8 mouse cellular contexts compared by ENCODE assay signal in genomic region chr5:137031076-137032032, GRCm38 (mm10). TPM values are rescaled to one million over a fixed set of nuclear protein-coding genes. Genes with fewer than 3 reads are reported as not detected.
DNase-seq lines count a peak whose midpoint lies in the region; ATAC-seq and TF ChIP-seq lines count a peak whose summit lies in the region.

No protein-coding gene starts in this region.

- TF ChIP-seq POLR2A in kidney, adult 2 months (IDR thresholded peaks at IDR 0.05; ENCODE audit: low read depth, low read length) = no peak
- TF ChIP-seq POLR2A in ES-Bruce4 (IDR thresholded peaks at IDR 0.05; ENCODE audit: insufficient read depth, low read length) = no peak

- peak overlapping the region; percentile 54 for H3K9ac ChIP-seq in ES-Bruce4 (ENCODE audit: low read depth, poor library complexity, severe bottlenecking)
- no peak overlapping the region for H3K9ac ChIP-seq in heart, embryonic 16.5 days (ENCODE audit: low read length)
- no peak overlapping the region; the same call in 1 of the 2 replicates for H3K9ac ChIP-seq in limb, embryonic 12.5 days (replicated peaks)

- TF ChIP-seq CTCF in kidney, adult 2 months (conservative IDR thresholded peaks at IDR 0.05; ENCODE audit: insufficient read depth, insufficient read length, low read depth, low read length) = no peak
- no peak for TF ChIP-seq CTCF in ES-Bruce4 (IDR thresholded peaks at IDR 0.05; ENCODE audit: low read depth, low read length)

- ATAC-seq in heart, embryonic 16.5 days (replicated peaks; ENCODE audit: extremely low read depth, insufficient read depth, low FRiP score) = no peak
- ATAC-seq in limb, embryonic 12.5 days (ENCODE audit: insufficient number of reproducible peaks, insufficient read depth, low FRiP score, low TSS enrichment, low read depth) = no peak
- ATAC-seq in frontal cortex, adult (ENCODE audit: low TSS enrichment) = no peak

- no peak for TF ChIP-seq EP300 in ES-Bruce4 (IDR thresholded peaks at IDR 0.05; ENCODE audit: insufficient read depth, low read depth, low read length)

- no peaks in the 10 kb centered on the region for H3K9me3 ChIP-seq in ES-Bruce4 (replicated peaks; ENCODE audit: control insufficient read depth, insufficient read depth, low read length, poor library complexity, severe bottlenecking)
- H3K9me3 ChIP-seq in heart, embryonic 16.5 days (replicated peaks; ENCODE audit: control insufficient read depth, low read length) = no peaks in the 10 kb centered on the region
- no peaks in the 10 kb centered on the region for H3K9me3 ChIP-seq in limb, embryonic 12.5 days

- 1% methylated on average over 78 of the region's 78 CpGs for WGBS in kidney, adult 2 months
- WGBS in heart, embryonic 16.5 days = 1% methylated on average over 78 of the region's 78 CpGs
- WGBS in limb, embryonic 12.5 days = 2% methylated on average over 78 of the region's 78 CpGs

- no peaks in the 10 kb centered on the region for H3K36me3 ChIP-seq in kidney, adult 2 months (ENCODE audit: control insufficient read depth, insufficient read depth, low read length)
- no peaks in the 10 kb centered on the region for H3K36me3 ChIP-seq in ES-Bruce4 (ENCODE audit: control insufficient read depth, insufficient read depth, low read length, poor library complexity, severe bottlenecking)
- no peaks in the 10 kb centered on the region for H3K36me3 ChIP-seq in heart, embryonic 16.5 days (ENCODE audit: control insufficient read depth, insufficient read depth)
- H3K36me3 ChIP-seq in limb, embryonic 12.5 days = peaks cover 16% of the 10 kb centered on the region

- H3K4me3 ChIP-seq in kidney, adult 2 months (ENCODE audit: insufficient read depth, low read depth, low read length) = peak overlapping the region; percentile 42; the same call in 1 of the 2 replicates
- H3K4me3 ChIP-seq in ES-Bruce4 (ENCODE audit: low read depth, low read length) = peak overlapping the region; percentile 85
- H3K4me3 ChIP-seq in heart, embryonic 16.5 days (ENCODE audit: low read length) = peak overlapping the region; percentile 54
- H3K4me3 ChIP-seq in limb, embryonic 12.5 days (replicated peaks) = peak overlapping the region; percentile 46

- peaks cover 8% of the 10 kb centered on the region; the same call in 1 of the 2 replicates for H3K4me1 ChIP-seq in kidney, adult 2 months (ENCODE audit: control insufficient read depth, insufficient read depth, low read length)
- no peaks in the 10 kb centered on the region for H3K4me1 ChIP-seq in ES-Bruce4 (ENCODE audit: control insufficient read depth, insufficient read depth, low read length)
- peaks cover 24% of the 10 kb centered on the region for H3K4me1 ChIP-seq in heart, embryonic 16.5 days (ENCODE audit: control insufficient read depth, insufficient read depth, low read length)
- peaks cover 39% of the 10 kb centered on the region for H3K4me1 ChIP-seq in limb, embryonic 12.5 days (replicated peaks)

- peaks cover 5% of the 10 kb centered on the region for H3K27me3 ChIP-seq in kidney, adult 2 months (replicated peaks; ENCODE audit: control insufficient read depth, insufficient read depth, low read length)
- peaks cover 8% of the 10 kb centered on the region; the same call in 1 of the 2 replicates for H3K27me3 ChIP-seq in ES-Bruce4 (ENCODE audit: control insufficient read depth, insufficient read depth, low read length, poor library complexity, severe bottlenecking)
- peaks cover 58% of the 10 kb centered on the region for H3K27me3 ChIP-seq in heart, embryonic 16.5 days (ENCODE audit: control insufficient read depth, insufficient read depth, low read length)
- peaks cover 85% of the 10 kb centered on the region for H3K27me3 ChIP-seq in limb, embryonic 12.5 days

- peak overlapping the region; percentile 94 for H3K4me2 ChIP-seq in heart, embryonic 16.5 days (ENCODE audit: low read depth, low read length)
- peak overlapping the region; percentile 99 for H3K4me2 ChIP-seq in limb, embryonic 12.5 days

- no peak overlapping the region for H3K27ac ChIP-seq in kidney, adult 2 months (ENCODE audit: insufficient read depth, low read depth, low read length)
- no peak overlapping the region for H3K27ac ChIP-seq in ES-Bruce4 (ENCODE audit: insufficient read depth, low read length)
- H3K27ac ChIP-seq in heart, embryonic 16.5 days (ENCODE audit: low read length) = no peak overlapping the region
- H3K27ac ChIP-seq in limb, embryonic 12.5 days = no peak overlapping the region

- DNase-seq in kidney, adult 2 months = peak; percentile 26
- no peak for DNase-seq in kidney, adult 11 months
- peak; percentile 35 for DNase-seq in brain, adult 2 months (ENCODE audit: low read depth, low spot score)
- peak; percentile 30 for DNase-seq in naive thymus-derived CD4-positive, alpha-beta T cell, adult 2 months (ENCODE audit: low read depth)

RNA-seq across cellular contexts. Expression of gene Vgf, which starts 5.2 kb away (rescaled TPM):
- 0.03 and 0.08 TPM in 2 replicates for polyA plus RNA-seq in kidney, adult 2 months (2012; rRNA removed)
- 3.7 and 5.7 TPM in 2 replicates for polyA plus RNA-seq in ES-Bruce4 (2011; ENCODE audit: insufficient read depth, insufficient read length, low read depth, missing spikeins)
- 0.09 TPM in 1 of 2 replicates, not detected in the other for polyA plus RNA-seq in heart, embryonic 16.5 days (2015; fragmentation: Nextera tagmentation; extraction: Ambion mirVana)
- 0.09 and 0.25 TPM in 2 replicates for polyA plus RNA-seq in limb, embryonic 12.5 days (2016; fragmentation: Nextera tagmentation; extraction: Ambion mirVana)

RNA-seq across cellular contexts. Expression of gene Ap1s1, which starts 14.6 kb away (rescaled TPM):
- 57.7 and 67.0 TPM in 2 replicates for polyA plus RNA-seq in kidney, adult 2 months (2012; rRNA removed)
- 68.6 and 78.9 TPM in 2 replicates for polyA plus RNA-seq in ES-Bruce4 (2011; ENCODE audit: insufficient read depth, insufficient read length, low read depth, missing spikeins)
- 133 and 148 TPM in 2 replicates for polyA plus RNA-seq in heart, embryonic 16.5 days (2015; fragmentation: Nextera tagmentation; extraction: Ambion mirVana)
- polyA plus RNA-seq in limb, embryonic 12.5 days (2016; fragmentation: Nextera tagmentation; extraction: Ambion mirVana) = 150 and 153 TPM in 2 replicates

RNA-seq across cellular contexts. Expression of gene Serpine1, which starts 40.7 kb away (rescaled TPM):
- polyA plus RNA-seq in kidney, adult 2 months (2012; rRNA removed) = 1.1 and 2.1 TPM in 2 replicates
- polyA plus RNA-seq in ES-Bruce4 (2011; ENCODE audit: insufficient read depth, insufficient read length, low read depth, missing spikeins) = 32.8 and 33.4 TPM in 2 replicates
- polyA plus RNA-seq in heart, embryonic 16.5 days (2015; fragmentation: Nextera tagmentation; extraction: Ambion mirVana) = 1.1 and 1.3 TPM in 2 replicates
- polyA plus RNA-seq in limb, embryonic 12.5 days (2016; fragmentation: Nextera tagmentation; extraction: Ambion mirVana) = 0.38 and 0.44 TPM in 2 replicates

RNA-seq across cellular contexts. Expression of gene Znhit1, which starts 43.5 kb away (rescaled TPM):
- polyA plus RNA-seq in kidney, adult 2 months (2012; rRNA removed) = 99.7 and 105 TPM in 2 replicates
- polyA plus RNA-seq in ES-Bruce4 (2011; ENCODE audit: insufficient read depth, insufficient read length, low read depth, missing spikeins) = 26.6 and 27.0 TPM in 2 replicates
- polyA plus RNA-seq in heart, embryonic 16.5 days (2015; fragmentation: Nextera tagmentation; extraction: Ambion mirVana) = 74.4 and 80.5 TPM in 2 replicates
- 109 and 116 TPM in 2 replicates for polyA plus RNA-seq in limb, embryonic 12.5 days (2016; fragmentation: Nextera tagmentation; extraction: Ambion mirVana)

RNA-seq across cellular contexts. Expression of gene Plod3, which starts 44.5 kb away (rescaled TPM):
- polyA plus RNA-seq in kidney, adult 2 months (2012; rRNA removed) = 44.0 and 46.9 TPM in 2 replicates
- polyA plus RNA-seq in ES-Bruce4 (2011; ENCODE audit: insufficient read depth, insufficient read length, low read depth, missing spikeins) = 29.3 and 33.9 TPM in 2 replicates
- polyA plus RNA-seq in heart, embryonic 16.5 days (2015; fragmentation: Nextera tagmentation; extraction: Ambion mirVana) = 42.2 and 46.2 TPM in 2 replicates
- 39.5 and 42.3 TPM in 2 replicates for polyA plus RNA-seq in limb, embryonic 12.5 days (2016; fragmentation: Nextera tagmentation; extraction: Ambion mirVana)

Comparison
In these comparisons a context has a peak if more than half of its experiments do, and no peak if none do; other contexts are left out.
1. RNA of gene Serpine1, which starts 40.7 kb away (polyA plus RNA-seq): 32.8 to 33.4 TPM in ES-Bruce4; 1.1 to 1.3 TPM in heart, embryonic 16.5 days, 1.1 to 2.1 TPM in kidney, adult 2 months and 0.38 to 0.44 TPM in limb, embryonic 12.5 days; every median in the first group is over 10 times any median in the second.
2. Peak in every context shown above with its lines, with median percentiles within 50 percentile points of each other: H3K4me3 ChIP-seq.